Mouse (Mus musculus) midbrain, embryonic 12.5 days (tissue): ENCODE data around the gene Ifrd1. TPM values are rescaled to one million over a fixed set of nuclear protein-coding genes. Genes with fewer than 3 reads are reported as not detected.
A peak's percentile ranks its signal among the peaks of the same experiment; 100 is the strongest.
"Not testable (repeated sequence)": the region's sequence is repeated elsewhere in the genome, so short reads cannot be mapped to it uniquely, and the experiment has no call there.

Experiments
- ATAC-seq: fragments of 200-750 bp; cut with Nextera tagmentation; 2 replicates; pipeline ENCODE4 v1.8.0; 2017; ENCODE audit warnings: low read depth, moderate TSS enrichment, moderate library complexity; ENCODE audit not compliant: low FRiP score
- H3K27ac ChIP-seq: fragments of 300-500 bp; sonication (generic); replicated peaks from 2 replicates; pipeline ENCODE4 v1.5.1; 2016; ENCODE audit warnings: mild to moderate bottlenecking
- H3K27me3 ChIP-seq: fragments of 300-500 bp; sonication (generic); 2 replicates; pipeline ENCODE4 v1.6.1; 2016; ENCODE audit warnings: mild to moderate bottlenecking
- H3K36me3 ChIP-seq: fragments of 300-500 bp; sonication (generic); 2 replicates; pipeline ENCODE4 v1.6.1; 2016
- H3K4me1 ChIP-seq: fragments of 300-500 bp; sonication (generic); 2 replicates; pipeline ENCODE4 v1.6.1; 2016
- H3K4me2 ChIP-seq: fragments of 300-500 bp; sonication (generic); replicated peaks from 2 replicates; pipeline ENCODE4 v1.6.1; 2016; ENCODE audit warnings: mild to moderate bottlenecking, moderate library complexity
- H3K4me3 ChIP-seq: fragments of 300-500 bp; sonication (generic); 2 replicates; pipeline ENCODE4 v1.5.1; 2016; ENCODE audit warnings: mild to moderate bottlenecking
- H3K9ac ChIP-seq: fragments of 300-500 bp; sonication (generic); replicated peaks from 2 replicates; pipeline ENCODE4 v1.6.1; 2016; ENCODE audit warnings: mild to moderate bottlenecking, moderate library complexity
- H3K9me3 ChIP-seq: fragments of 300-500 bp; sonication (generic); 2 replicates; pipeline ENCODE4 v1.6.1; 2016; ENCODE audit warnings: mild to moderate bottlenecking
- WGBS: fragments of 180-500 bp; shearing (Covaris S2); methylation state at CpG from one replicate; pipeline ENCODE4 v1.1.7; 2016; 5-methylcytosine and 5-hydroxymethylcytosine counted together
- polyA plus RNA-seq: library from polyadenylated mRNA; unstranded; fragments of >200 nt; fragmentation: Nextera tagmentation; extraction: Ambion mirVana; gene quantifications from 2 replicates; pipeline ENCODE4 v1.2.1, GENCODE M21; 2016

Ifrd1 gene
- polyA plus RNA-seq, 1 experiment from 2014 or later, result 178 TPM

DNA sequence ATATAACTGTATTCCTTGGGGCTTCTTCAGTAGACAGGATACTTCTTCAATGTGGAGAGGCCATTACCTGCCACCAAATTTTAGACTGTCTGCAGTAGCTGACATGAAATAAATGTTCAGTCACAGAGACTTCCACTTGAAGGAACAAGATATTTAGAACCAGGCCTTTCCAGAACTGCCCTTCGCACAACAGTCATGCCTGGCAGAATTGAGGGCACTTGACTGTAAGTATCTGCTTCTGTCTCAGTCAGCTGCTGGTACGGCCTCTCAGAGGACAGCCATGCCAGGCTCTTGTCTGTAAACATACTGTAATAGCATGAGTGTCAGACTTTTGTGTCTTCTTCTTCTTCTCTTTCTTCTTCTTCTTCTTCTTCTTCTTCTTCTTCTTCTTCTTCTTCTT lies 8.2 kb upstream of the Ifrd1 start:
- Histone ChIP-seq H3K4me1 (no peaks in the 10 kb centered on the region), H3K36me3 (no peaks in the 10 kb centered on the region), H3K27me3 (no peaks in the 10 kb centered on the region), H3K4me2 (no peak overlapping the region), H3K4me3 (no peak overlapping the region), H3K9ac (no peak overlapping the region), H3K9me3 (no peaks in the 10 kb centered on the region), H3K27ac (no peak overlapping the region)
- 92% methylated on average over 2 of the region's 2 CpGs for WGBS
- ATAC-seq, result no peak

DNA sequence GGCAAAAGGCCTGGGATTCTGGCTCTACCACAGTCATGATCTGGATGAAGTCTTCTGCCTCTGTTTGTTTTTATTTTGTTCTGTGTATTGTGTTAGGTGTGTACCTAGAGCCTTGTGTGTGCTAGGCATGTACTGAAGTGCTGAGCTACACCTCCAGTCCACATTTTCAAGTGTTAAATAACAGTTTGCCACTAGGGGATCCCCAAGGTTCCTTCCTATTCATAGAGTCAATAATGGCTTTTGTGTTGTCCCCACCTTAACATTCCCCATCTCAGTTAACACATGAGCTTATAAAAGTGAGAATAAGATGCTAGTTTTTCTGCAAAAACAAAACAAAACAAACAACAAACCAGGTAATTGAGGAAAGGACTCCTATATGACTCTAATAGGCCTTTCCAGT lies 7.7 kb upstream of the Ifrd1 start:
- no peaks in the 10 kb centered on the region for H3K36me3 ChIP-seq
- ATAC-seq, result no peak
- no peaks in the 10 kb centered on the region for H3K4me1 ChIP-seq
- H3K4me3 ChIP-seq, result no peak overlapping the region
- no peaks in the 10 kb centered on the region for H3K9me3 ChIP-seq
- H3K4me2 ChIP-seq, result no peak overlapping the region
- no peaks in the 10 kb centered on the region for H3K27me3 ChIP-seq
- H3K9ac ChIP-seq, result no peak overlapping the region
- H3K27ac ChIP-seq, result no peak overlapping the region

DNA sequence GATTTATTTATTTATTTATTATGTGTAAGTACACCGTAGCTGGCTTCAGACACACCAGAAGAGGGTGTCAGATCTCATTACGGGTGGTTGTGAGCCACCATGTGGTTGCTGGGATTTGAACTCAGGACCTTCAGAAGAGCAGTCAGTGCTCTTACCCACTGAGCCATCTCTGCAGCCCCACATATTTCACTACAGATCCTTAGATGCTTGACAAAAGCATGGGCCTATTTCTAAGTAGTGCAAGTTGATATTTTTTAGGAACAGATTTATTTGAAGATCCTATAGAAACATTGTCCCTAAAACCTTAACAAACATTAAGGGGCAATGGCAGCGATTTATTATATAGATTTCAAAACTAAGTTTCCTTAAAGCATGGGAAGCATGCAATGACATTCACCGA lies 7.0 kb upstream of the Ifrd1 start:
- H3K27me3 ChIP-seq, H3K27ac ChIP-seq, H3K36me3 ChIP-seq, H3K4me3 ChIP-seq, H3K4me2 ChIP-seq, H3K9ac ChIP-seq, ATAC-seq, H3K4me1 ChIP-seq, H3K9me3 ChIP-seq: not testable (repeated sequence)
- 86% methylated on average over 4 of the region's 4 CpGs for WGBS

DNA sequence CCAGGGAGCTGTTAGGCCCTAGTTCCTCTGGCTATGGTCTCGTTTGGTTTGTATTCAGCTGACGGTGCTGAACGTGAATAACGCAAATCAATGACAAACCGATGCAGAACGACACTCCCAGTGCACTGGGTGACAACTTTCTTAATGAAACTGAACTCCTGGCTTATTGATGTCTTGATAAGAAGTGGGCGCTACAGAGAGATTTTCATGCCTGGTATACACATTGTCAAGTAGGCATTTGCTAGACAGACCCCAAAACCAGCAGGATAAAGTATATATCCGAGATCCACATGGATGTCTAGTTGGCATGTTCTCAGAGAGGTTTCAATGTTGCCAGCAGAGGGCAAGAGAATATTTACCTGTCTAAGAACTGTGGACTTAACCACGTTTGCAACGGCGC lies 6.4 kb upstream of the Ifrd1 start:
- H3K27me3 ChIP-seq, result no peaks in the 10 kb centered on the region
- WGBS, result 84% methylated on average over 11 of the region's 11 CpGs
- no peak overlapping the region for H3K27ac ChIP-seq
- H3K4me3 ChIP-seq, result no peak overlapping the region
- no peak for ATAC-seq
- H3K36me3 ChIP-seq, result no peaks in the 10 kb centered on the region
- H3K4me1 ChIP-seq, result no peaks in the 10 kb centered on the region
- no peaks in the 10 kb centered on the region for H3K9me3 ChIP-seq
- H3K4me2 ChIP-seq, result no peak overlapping the region
- H3K9ac ChIP-seq, result no peak overlapping the region

DNA sequence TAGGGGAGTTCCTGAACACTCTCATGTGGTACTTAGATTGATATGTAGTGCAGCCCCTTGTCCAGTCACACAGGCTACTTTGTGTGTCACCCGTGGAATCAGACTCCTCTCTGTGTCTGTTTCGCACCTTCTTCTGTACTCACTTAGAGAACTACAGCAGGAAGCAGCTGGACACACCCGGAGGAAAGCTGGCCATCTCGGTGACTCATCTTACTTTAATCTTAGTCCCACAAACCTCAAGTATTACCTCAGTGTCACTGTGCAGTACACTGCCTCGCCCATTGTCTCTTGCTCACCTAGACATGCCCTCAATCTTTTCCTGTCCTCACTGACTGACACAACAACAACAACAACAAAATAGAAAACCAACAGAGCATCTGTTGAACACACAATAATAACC lies 4.9 kb upstream of the Ifrd1 start:
- Histone ChIP-seq H3K27me3 (no peaks in the 10 kb centered on the region), H3K4me3 (no peak overlapping the region), H3K4me1 (no peaks in the 10 kb centered on the region), H3K36me3 (no peaks in the 10 kb centered on the region), H3K9ac (no peak overlapping the region), H3K4me2 (no peak overlapping the region), H3K9me3 (no peaks in the 10 kb centered on the region), H3K27ac (no peak overlapping the region)
- WGBS, result 88% methylated on average over 5 of the region's 5 CpGs
- no peak for ATAC-seq

DNA sequence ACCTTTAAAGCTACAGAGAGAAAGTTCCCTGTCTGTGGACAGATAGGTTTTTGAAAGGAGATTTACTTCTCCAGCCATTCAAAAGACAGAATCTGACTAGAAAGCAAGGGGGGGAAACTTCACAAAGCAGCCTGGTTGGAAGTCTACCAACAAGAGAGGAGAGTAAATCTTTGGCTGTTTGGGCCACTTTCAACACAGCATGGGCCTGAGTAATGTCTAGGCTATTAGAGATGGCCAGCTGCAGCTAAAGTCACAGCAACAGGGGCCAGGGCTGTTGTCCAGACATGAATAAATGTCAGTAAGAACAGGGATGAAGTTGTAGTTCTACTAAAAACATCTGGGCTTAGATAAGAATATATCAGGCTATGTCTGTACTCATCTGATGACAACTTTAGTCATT lies 2.0 kb upstream of the Ifrd1 start:
- Histone ChIP-seq H3K27me3 (no peaks in the 10 kb centered on the region), H3K9ac (no peak overlapping the region), H3K4me1 (no peaks in the 10 kb centered on the region), H3K4me2 (no peak overlapping the region), H3K27ac (no peak overlapping the region), H3K4me3 (no peak overlapping the region), H3K9me3 (no peaks in the 10 kb centered on the region), H3K36me3 (no peaks in the 10 kb centered on the region)
- no peak for ATAC-seq

DNA sequence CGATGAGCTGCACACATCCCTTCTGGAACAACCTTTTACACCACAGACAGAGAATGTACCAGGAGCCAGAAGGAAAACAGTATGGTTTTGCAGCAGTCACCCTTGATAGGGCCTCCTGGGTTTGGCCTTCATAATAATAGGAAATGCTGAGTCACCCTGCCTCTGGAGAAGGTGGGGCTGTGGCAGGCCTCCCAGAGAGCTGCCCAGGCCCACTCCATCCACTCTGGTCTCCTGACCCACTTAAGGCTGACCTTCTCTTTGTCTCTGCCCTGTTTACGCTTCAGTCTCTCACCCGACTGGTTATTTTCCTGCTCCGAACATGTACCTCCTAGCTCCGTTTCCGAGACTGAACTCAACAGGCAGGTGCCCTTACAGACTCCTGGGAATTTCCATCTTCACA lies 328 bp downstream of the Ifrd1 start:
- Histone ChIP-seq H3K27ac (no peak overlapping the region), H3K27me3 (no peaks in the 10 kb centered on the region), H3K4me2 (no peak overlapping the region), H3K9ac (no peak overlapping the region), H3K4me1 (peaks cover 5% of the 10 kb centered on the region; the same call in 1 of the 2 replicates), H3K9me3 (no peaks in the 10 kb centered on the region), H3K4me3 (no peak overlapping the region), H3K36me3 (no peaks in the 10 kb centered on the region)
- 79% methylated on average over 6 of the region's 6 CpGs for WGBS
- no peak for ATAC-seq

DNA sequence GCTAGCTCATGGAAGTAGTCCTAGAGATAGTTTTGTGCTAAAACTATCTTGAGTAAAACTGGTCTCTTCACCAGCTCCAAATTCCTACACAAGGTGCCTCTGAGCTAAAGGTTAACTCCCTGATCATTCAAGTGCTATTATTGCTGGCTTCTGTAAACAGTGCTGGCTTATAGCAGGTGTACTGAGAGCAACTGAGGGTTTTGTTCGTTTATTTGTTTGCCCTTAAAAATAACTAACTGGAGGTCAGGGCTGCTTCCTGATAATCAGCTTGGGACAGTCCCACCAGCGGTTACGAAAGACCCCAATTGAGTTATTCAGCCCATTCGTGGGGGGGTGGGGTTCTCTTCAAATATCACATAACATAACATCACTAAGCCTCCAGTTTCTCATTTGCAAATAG lies 920 bp downstream of the Ifrd1 start:
- ATAC-seq, result no peak
- Histone ChIP-seq H3K4me1 (peaks cover 5% of the 10 kb centered on the region; the same call in 1 of the 2 replicates), H3K4me3 (no peak overlapping the region), H3K9me3 (no peaks in the 10 kb centered on the region), H3K4me2 (no peak overlapping the region), H3K36me3 (no peaks in the 10 kb centered on the region), H3K27me3 (no peaks in the 10 kb centered on the region), H3K9ac (no peak overlapping the region), H3K27ac (no peak overlapping the region)
- 88% methylated on average over 4 of the region's 4 CpGs for whole genome bisulfite sequencing

DNA sequence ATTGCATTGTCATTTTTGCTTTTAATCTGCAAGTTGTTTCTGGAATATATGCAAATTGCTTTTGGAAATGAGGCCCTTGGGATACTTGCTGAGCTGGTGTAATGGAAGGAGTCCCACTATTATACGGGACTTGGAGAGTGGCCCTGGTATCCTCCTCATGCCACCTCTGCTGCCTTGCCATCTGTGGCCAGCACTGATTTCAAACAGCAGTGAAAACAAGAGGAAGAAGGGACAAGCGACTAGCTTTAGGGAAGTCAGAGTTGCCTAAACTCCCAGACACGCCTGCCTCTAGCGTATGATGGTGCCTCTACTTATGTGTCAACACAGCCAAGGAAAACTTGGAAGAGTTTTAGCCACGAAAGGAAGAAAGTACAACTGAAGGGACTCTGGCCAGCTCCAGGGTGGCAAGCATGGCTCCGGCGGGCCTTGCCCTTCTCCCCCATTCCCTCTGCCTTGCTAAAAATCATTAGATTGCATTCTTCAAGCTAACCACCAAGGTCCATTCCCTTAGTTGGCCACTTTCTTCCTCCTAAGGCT lies 2.8 kb downstream of the Ifrd1 start:
- no peak overlapping the region for H3K27ac ChIP-seq
- H3K4me3 ChIP-seq, result no peak overlapping the region
- no peak overlapping the region for H3K9ac ChIP-seq
- H3K36me3 ChIP-seq, result no peaks in the 10 kb centered on the region
- H3K9me3 ChIP-seq, result no peaks in the 10 kb centered on the region
- no peaks in the 10 kb centered on the region for H3K27me3 ChIP-seq
- 93% methylated on average over 7 of the region's 7 CpGs for WGBS
- no peak overlapping the region for H3K4me2 ChIP-seq
- H3K4me1 ChIP-seq, result peaks cover 5% of the 10 kb centered on the region; the same call in 1 of the 2 replicates
- no peak for ATAC-seq

DNA sequence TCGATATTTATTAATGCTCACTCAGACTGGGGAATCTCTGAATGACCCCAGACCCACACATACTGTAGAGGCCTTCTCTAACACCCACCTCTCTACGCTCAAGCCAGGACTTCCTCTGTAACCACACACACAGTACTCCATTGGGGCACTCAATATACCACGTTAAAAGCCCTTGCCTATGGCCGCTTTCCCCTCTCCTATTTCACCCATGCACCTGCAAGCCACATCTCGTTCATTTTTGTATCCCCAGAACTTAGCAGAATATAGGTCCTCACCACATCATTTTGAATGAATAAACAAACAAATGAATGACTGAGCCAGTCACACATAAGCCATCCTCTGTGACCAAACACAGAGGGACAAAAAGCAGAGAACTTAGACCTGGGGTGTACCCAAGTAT lies 3.4 kb downstream of the Ifrd1 start:
- Histone ChIP-seq H3K4me3 (no peak overlapping the region), H3K9me3 (no peaks in the 10 kb centered on the region), H3K9ac (no peak overlapping the region), H3K4me2 (no peak overlapping the region), H3K36me3 (no peaks in the 10 kb centered on the region), H3K27ac (no peak overlapping the region), H3K4me1 (peaks cover 5% of the 10 kb centered on the region; the same call in 1 of the 2 replicates), H3K27me3 (no peaks in the 10 kb centered on the region)
- WGBS, result 92% methylated on average over 5 of the region's 5 CpGs
- no peak for ATAC-seq

DNA sequence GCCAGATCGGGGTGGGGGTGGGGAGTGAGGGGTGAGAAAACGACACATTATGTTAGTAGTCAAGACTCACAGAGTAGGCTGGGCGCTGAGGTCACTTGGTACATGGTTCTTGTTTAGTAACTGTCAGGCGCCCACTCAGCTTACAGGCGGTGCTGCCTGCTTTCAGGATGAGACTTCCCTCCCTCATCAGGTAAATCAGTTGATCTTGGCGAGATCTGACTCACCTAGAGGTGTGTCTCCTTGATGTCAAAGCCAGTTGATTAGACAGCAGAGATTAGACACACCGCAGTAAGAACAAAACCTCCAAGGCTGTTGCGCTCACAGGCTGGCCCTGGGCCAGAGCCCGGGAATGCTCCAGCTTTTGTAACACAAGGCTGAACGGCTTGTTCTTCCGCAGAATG lies 4.5 kb downstream of the Ifrd1 start:
- Histone ChIP-seq H3K4me3 (no peak overlapping the region), H3K36me3 (no peaks in the 10 kb centered on the region), H3K9ac (no peak overlapping the region), H3K9me3 (no peaks in the 10 kb centered on the region), H3K27ac (no peak overlapping the region), H3K4me1 (peaks cover 5% of the 10 kb centered on the region; the same call in 1 of the 2 replicates), H3K4me2 (no peak overlapping the region), H3K27me3 (no peaks in the 10 kb centered on the region)
- WGBS, result 54% methylated on average over 11 of the region's 11 CpGs
- peak; percentile 52 for ATAC-seq

DNA sequence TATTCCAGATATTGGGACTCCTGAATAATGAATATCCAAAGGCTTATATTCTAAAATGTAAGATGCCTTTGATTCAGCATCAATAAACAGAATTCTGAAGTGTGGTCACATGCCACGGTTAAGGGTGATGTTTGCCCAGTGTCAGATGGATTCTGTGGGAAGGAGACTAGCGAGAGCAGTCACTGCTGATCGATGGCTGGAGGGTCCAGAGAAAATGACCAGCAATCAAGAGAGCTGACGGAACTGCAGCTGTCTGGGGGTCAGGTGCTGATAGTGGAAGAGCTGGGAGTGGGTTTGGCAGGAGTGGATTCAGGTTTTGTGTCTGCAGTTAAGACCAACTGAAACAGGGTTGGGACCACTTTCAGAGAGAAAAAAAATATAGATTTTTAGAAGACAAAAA lies 5.1 kb downstream of the Ifrd1 start:
- H3K4me2 ChIP-seq, result no peak overlapping the region
- H3K9me3 ChIP-seq, result no peaks in the 10 kb centered on the region
- H3K27ac ChIP-seq, result no peak overlapping the region
- ATAC-seq, result no peak
- 75% methylated on average over 4 of the region's 4 CpGs for WGBS
- H3K4me3 ChIP-seq, result no peak overlapping the region
- no peaks in the 10 kb centered on the region for H3K36me3 ChIP-seq
- no peak overlapping the region for H3K9ac ChIP-seq
- peaks cover 5% of the 10 kb centered on the region; the same call in 1 of the 2 replicates for H3K4me1 ChIP-seq
- H3K27me3 ChIP-seq, result no peaks in the 10 kb centered on the region

DNA sequence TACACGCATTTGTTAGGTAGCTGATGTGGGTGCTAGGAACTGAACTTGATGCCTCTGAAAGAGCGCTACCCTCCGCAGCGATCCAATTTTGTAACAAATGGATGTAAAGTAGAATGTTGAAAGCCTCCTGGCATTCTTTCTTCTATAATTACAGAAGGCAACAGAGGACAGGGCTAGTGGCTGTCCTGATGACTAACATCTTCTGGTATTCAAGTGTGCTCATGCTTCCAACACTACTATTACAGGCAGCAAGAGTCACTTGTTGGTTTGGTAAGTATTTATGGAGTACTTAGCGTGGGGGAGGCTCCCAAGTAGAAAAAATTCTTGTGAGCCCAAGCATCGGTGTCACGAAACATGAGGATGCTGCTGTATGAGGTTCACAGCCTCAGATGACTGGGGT lies 9.1 kb downstream of the Ifrd1 start:
- no peak for ATAC-seq
- Histone ChIP-seq H3K27ac (no peak overlapping the region), H3K9ac (no peak overlapping the region), H3K9me3 (no peaks in the 10 kb centered on the region), H3K4me2 (no peak overlapping the region), H3K27me3 (no peaks in the 10 kb centered on the region), H3K4me1 (peaks cover 5% of the 10 kb centered on the region; the same call in 1 of the 2 replicates), H3K36me3 (no peaks in the 10 kb centered on the region), H3K4me3 (no peak overlapping the region)
- 95% methylated on average over 7 of the region's 7 CpGs for WGBS
